Mouse (Mus musculus) stomach, embryonic 15.5 days (tissue): ENCODE data around the gene Sh2d1b1. TPM values are rescaled to one million over a fixed set of nuclear protein-coding genes. Genes with fewer than 3 reads are reported as not detected.

ENCODE experiments used
- ATAC-seq: fragments of 200-750 bp; cut with Nextera tagmentation; 2 replicates; pipeline ENCODE4 v1.8.0; 2017; ENCODE audit warnings: low read depth, moderate number of reproducible peaks, moderate TSS enrichment; ENCODE audit not compliant: insufficient read depth, low FRiP score
- H3K27ac ChIP-seq: fragments of 300-500 bp; sonication (generic); 2 replicates; pipeline ENCODE4 v1.5.1; 2015; ENCODE audit warnings: mild to moderate bottlenecking, inconsistent platforms
- H3K27me3 ChIP-seq: fragments of 300-500 bp; sonication (generic); replicated peaks from 2 replicates; pipeline ENCODE4 v1.6.1; 2015; ENCODE audit warnings: inconsistent platforms
- H3K36me3 ChIP-seq: fragments of 300-500 bp; sonication (generic); 2 replicates; pipeline ENCODE4 v1.6.1; 2015; ENCODE audit warnings: inconsistent platforms
- H3K4me1 ChIP-seq: fragments of 300-500 bp; sonication (generic); 2 replicates; pipeline ENCODE4 v1.6.1; 2015; ENCODE audit warnings: inconsistent platforms
- H3K4me2 ChIP-seq: fragments of 300-500 bp; sonication (generic); 2 replicates; pipeline ENCODE4 v1.6.1; 2015; ENCODE audit warnings: mild to moderate bottlenecking, inconsistent platforms
- H3K4me3 ChIP-seq: fragments of 300-500 bp; sonication (generic); replicated peaks from 2 replicates; pipeline ENCODE4 v1.5.1; 2015; ENCODE audit warnings: inconsistent platforms
- H3K9ac ChIP-seq: fragments of 300-500 bp; sonication (generic); 2 replicates; pipeline ENCODE4 v1.6.1; 2015; ENCODE audit warnings: inconsistent platforms
- H3K9me3 ChIP-seq: fragments of 300-500 bp; sonication (generic); 2 replicates; pipeline ENCODE4 v1.6.1; 2016; ENCODE audit warnings: inconsistent platforms
- WGBS: fragments of 180-500 bp; shearing (Covaris S2); methylation state at CpG from one replicate; pipeline ENCODE4 v1.1.7; 2015; 5-methylcytosine and 5-hydroxymethylcytosine counted together
- polyA plus RNA-seq: library from polyadenylated mRNA; unstranded; fragments of >200 nt; fragmentation: Nextera tagmentation; extraction: Ambion mirVana; gene quantifications from 2 replicates; pipeline ENCODE4 v1.2.1, GENCODE M21; 2015

Sh2d1b1 gene
- polyA plus RNA-seq, 1 experiment from 2014 or later: 0.50 TPM

DNA sequence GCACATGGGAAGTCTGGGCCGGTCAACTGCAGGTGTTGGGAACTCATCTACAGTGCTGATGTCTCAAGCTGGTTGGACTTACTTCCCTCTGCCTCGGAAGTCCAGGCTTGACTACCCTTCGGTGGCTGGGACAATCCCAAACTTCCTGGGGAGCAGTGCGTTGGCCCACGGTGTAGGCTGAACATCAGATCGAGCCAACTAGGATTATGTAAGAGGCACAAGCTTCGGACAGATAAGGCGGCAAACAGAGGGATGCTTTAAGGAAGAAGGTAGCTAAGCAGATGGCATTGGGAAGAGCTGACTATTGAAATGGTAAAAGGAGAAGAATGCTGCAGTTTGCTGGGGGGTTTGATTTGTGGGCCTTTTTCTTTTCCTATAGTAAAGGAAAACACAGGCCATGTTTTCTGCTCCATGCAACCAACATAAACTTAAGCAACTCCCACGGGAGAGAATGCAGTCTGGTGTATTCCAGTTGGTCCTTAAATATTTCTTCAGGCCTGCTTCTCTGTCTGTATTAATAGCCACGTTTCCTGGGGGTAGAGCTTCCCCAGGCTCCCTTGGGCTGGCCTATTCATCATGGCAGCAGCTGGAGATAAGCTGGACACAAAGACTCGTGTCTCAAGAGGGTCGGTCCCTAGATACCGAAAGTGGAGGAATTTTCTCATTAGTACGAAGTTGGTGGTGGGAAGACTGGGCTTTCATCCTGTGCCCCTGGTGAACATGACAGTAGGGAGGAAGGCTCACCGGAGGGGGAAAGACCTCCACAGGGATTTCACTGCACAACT, 17.9 kb downstream of the Sh2d1b1 start:
- no peaks in the 10 kb centered on the region for H3K4me1 ChIP-seq
- no peaks in the 10 kb centered on the region for H3K27me3 ChIP-seq
- no peak overlapping the region for H3K4me3 ChIP-seq
- no peak overlapping the region for H3K27ac ChIP-seq
- no peak overlapping the region for H3K4me2 ChIP-seq
- no peaks in the 10 kb centered on the region for H3K36me3 ChIP-seq
- H3K9me3 ChIP-seq: no peaks in the 10 kb centered on the region
- WGBS: 63% methylated on average over 15 of the region's 15 CpGs
- no peak for ATAC-seq
- H3K9ac ChIP-seq: no peak overlapping the region

GRCm38 (mm10) chr1:170299496-170299895, 22.4 kb downstream of the Sh2d1b1 start:
- ATAC-seq: no peak
- Histone ChIP-seq H3K27me3 (no peaks in the 10 kb centered on the region), H3K36me3 (no peaks in the 10 kb centered on the region), H3K27ac (no peak overlapping the region), H3K9ac (no peak overlapping the region), H3K4me1 (no peaks in the 10 kb centered on the region), H3K4me2 (no peak overlapping the region), H3K4me3 (no peak overlapping the region), H3K9me3 (no peaks in the 10 kb centered on the region)
- WGBS: 77% methylated on average over 4 of the region's 4 CpGs

DNA sequence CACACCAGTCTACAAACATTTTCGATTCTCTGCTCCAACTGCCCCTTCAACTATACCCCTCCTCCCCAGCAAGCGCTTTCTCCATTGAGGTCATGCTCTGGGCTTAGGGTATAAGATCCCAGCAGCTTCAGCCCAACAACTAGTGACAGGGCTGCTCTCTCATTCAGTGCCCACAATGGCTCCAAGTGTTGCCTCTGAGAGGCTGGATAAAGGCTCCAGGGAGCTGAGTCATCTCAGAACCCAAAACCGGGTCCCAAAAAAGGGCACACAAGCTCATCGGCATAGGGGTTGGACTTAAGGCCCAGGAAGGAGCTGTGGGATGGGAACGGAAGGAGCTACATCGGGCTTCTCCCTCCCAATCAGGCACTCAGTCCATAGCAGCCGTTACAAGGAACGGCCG, 24.6 kb downstream of the Sh2d1b1 start:
- Histone ChIP-seq H3K27ac (no peak overlapping the region), H3K27me3 (no peaks in the 10 kb centered on the region), H3K4me3 (no peak overlapping the region), H3K9ac (no peak overlapping the region), H3K4me1 (no peaks in the 10 kb centered on the region), H3K4me2 (no peak overlapping the region), H3K9me3 (no peaks in the 10 kb centered on the region), H3K36me3 (no peaks in the 10 kb centered on the region)
- no peak for ATAC-seq
- 89% methylated on average over 9 of the region's 9 CpGs for WGBS

DNA sequence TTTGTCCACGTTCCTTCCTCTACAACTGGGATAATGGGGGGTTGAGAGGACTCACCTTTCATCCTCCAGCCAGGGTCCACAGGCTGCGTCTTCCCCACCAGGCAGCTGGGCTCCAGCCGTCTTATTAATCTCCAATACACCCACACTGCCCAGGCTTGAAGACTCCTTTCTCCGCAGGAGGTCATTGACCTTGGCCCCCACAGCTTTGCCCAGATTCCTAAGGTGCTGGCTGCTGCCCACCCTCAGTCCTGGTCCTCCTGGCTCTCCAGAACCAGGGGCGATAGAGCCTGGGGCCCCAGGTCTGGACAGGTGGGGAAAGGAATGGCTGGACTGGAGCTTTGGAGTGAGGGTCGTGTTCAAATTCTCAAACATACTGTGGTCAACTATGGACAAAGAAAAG, 25.3 kb downstream of the Sh2d1b1 start:
- 84% methylated on average over 6 of the region's 6 CpGs for WGBS
- H3K9ac ChIP-seq: no peak overlapping the region
- H3K4me1 ChIP-seq: no peaks in the 10 kb centered on the region
- no peak overlapping the region for H3K27ac ChIP-seq
- no peaks in the 10 kb centered on the region for H3K9me3 ChIP-seq
- H3K27me3 ChIP-seq: no peaks in the 10 kb centered on the region
- H3K4me3 ChIP-seq: no peak overlapping the region
- H3K36me3 ChIP-seq: no peaks in the 10 kb centered on the region
- H3K4me2 ChIP-seq: no peak overlapping the region
- ATAC-seq: no peak

- ATAC-seq: no peak
- Histone ChIP-seq H3K27ac (no peak overlapping the region), H3K9me3 (no peaks in the 10 kb centered on the region), H3K4me1 (no peaks in the 10 kb centered on the region), H3K9ac (no peak overlapping the region), H3K4me2 (no peak overlapping the region), H3K36me3 (no peaks in the 10 kb centered on the region), H3K27me3 (no peaks in the 10 kb centered on the region), H3K4me3 (no peak overlapping the region)
- WGBS: 84% methylated on average over 6 of the region's 6 CpGs
These were observed 26.0 kb downstream of the Sh2d1b1 start for GRCm38 (mm10) chr1:170303103-170303502.

DNA sequence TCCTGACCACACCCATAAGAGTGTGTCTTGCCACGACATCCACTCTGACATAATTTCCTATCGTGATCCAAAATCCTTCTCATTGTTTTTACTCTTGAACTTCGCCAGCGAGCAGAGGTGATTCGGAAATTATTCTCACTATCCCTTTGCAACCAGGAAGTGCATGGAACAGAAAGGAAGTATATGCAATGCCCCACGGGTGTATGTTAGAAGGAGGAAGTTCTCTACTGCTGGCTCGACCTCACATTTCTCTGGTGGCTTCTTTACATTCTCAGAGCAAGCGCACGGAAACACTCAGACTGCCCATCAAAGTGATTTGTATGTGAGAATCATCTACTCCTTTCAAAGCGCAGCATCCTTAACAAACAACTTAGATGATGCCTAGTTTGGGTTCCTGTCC, 27.9 kb downstream of the Sh2d1b1 start:
- Histone ChIP-seq H3K4me3 (no peak overlapping the region), H3K27ac (no peak overlapping the region), H3K4me1 (no peaks in the 10 kb centered on the region), H3K27me3 (no peaks in the 10 kb centered on the region), H3K36me3 (no peaks in the 10 kb centered on the region), H3K9me3 (no peaks in the 10 kb centered on the region), H3K9ac (no peak overlapping the region), H3K4me2 (no peak overlapping the region)
- 77% methylated on average over 10 of the region's 10 CpGs for WGBS
- ATAC-seq: no peak

DNA sequence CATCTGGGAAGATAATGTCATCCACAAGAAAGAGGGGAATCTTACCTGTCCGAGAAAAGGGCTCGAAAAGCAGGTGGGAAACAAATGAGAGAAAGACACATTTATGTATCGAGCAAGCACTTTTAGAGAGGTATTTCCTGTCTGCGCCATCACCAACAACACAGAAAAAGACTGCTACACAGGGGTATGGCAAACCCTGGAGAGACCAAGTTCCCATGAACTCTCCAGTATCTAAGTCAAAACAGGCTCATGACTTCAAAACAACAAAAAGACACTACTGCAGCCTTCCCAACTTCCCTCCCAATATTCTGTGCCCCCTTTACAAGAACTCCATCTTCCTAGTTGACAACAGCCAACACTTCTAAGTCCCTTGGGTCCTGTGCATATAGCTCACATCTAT, 29.1 kb downstream of the Sh2d1b1 start, which contains the start of gene Gm7694:
TSS of gene Gm7694 (minus strand) at position 101 of the 400 bp plus-strand sequence.
- no peaks in the 10 kb centered on the region for H3K27me3 ChIP-seq
- no peak within 1 kb of the TSS for H3K27ac ChIP-seq
- H3K9ac ChIP-seq: no peak within 1 kb of the TSS
- no peaks in the 10 kb centered on the region for H3K4me1 ChIP-seq
- no peaks in the 10 kb centered on the region for H3K9me3 ChIP-seq
- no peak within 1 kb of the TSS for H3K4me2 ChIP-seq
- no peak within 1 kb of the TSS for H3K4me3 ChIP-seq
- no peak for ATAC-seq
- WGBS: 95% methylated on average over 4 of the region's 4 CpGs
- H3K36me3 ChIP-seq: no peaks in the 10 kb centered on the region

- no peak within 1 kb of the TSS for H3K4me3 ChIP-seq
- no peak within 1 kb of the TSS for H3K4me2 ChIP-seq
- WGBS: 83% methylated on average over 4 of the region's 4 CpGs
These were observed 31.4 kb downstream of the Sh2d1b1 start, which contains the start of gene Spata46 for GRCm38 (mm10) chr1:170308503-170308902. Spata46 (plus strand) TSS chr1:170308803.

GRCm38 (mm10) chr1:170311431-170311830, 34.3 kb downstream of the Sh2d1b1 start:
- Histone ChIP-seq H3K27me3 (no peaks in the 10 kb centered on the region), H3K27ac (no peak overlapping the region), H3K36me3 (no peaks in the 10 kb centered on the region), H3K4me1 (no peaks in the 10 kb centered on the region), H3K9me3 (no peaks in the 10 kb centered on the region), H3K4me2 (no peak overlapping the region), H3K4me3 (no peak overlapping the region), H3K9ac (no peak overlapping the region)
- WGBS: 77% methylated on average over 6 of the region's 6 CpGs
- ATAC-seq: no peak

More at GRCm38 (mm10) chr1:170308503-170308902, 31.4 kb downstream of the Sh2d1b1 start, which contains the start of gene Spata46:
- no peak within 1 kb of the TSS for H3K27ac ChIP-seq
- no peaks in the 10 kb centered on the region for H3K36me3 ChIP-seq
- no peak for ATAC-seq
- no peaks in the 10 kb centered on the region for H3K4me1 ChIP-seq
- H3K9ac ChIP-seq: no peak within 1 kb of the TSS
- H3K27me3 ChIP-seq: no peaks in the 10 kb centered on the region
- H3K9me3 ChIP-seq: no peaks in the 10 kb centered on the region

- H3K4me3 ChIP-seq: no peak overlapping the region
- no peak overlapping the region for H3K9ac ChIP-seq
- H3K27ac ChIP-seq: no peak overlapping the region
- H3K36me3 ChIP-seq: no peaks in the 10 kb centered on the region
- H3K27me3 ChIP-seq: no peaks in the 10 kb centered on the region
- H3K4me1 ChIP-seq: no peaks in the 10 kb centered on the region
- no peak overlapping the region for H3K4me2 ChIP-seq
- 89% methylated on average over 2 of the region's 2 CpGs for WGBS
- no peak for ATAC-seq
- no peaks in the 10 kb centered on the region for H3K9me3 ChIP-seq
These were observed 44.9 kb downstream of the Sh2d1b1 start for GRCm38 (mm10) chr1:170322046-170322445.

DNA sequence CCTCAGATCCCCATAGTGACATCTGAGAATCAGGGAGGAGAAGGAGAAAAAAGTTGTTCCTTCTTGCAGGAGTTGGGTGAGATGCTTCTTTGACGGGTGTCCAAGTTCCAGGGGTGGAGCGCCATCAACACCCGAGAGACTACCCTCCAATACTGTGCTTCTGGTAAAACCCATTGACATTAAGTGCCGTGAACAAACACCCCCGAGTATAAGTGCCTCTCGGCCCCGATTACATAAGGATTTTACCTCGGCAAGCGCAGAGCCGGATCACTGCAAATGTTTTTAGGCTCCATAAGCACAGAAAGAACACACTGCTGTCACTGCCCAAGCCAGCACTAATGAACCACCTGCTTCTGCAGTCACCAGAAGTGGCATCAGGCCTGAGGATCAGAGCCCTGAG, 45.9 kb downstream of the Sh2d1b1 start:
- WGBS: 88% methylated on average over 10 of the region's 10 CpGs
- no peak overlapping the region for H3K9ac ChIP-seq
- no peak overlapping the region for H3K27ac ChIP-seq
- no peaks in the 10 kb centered on the region for H3K4me1 ChIP-seq
- no peaks in the 10 kb centered on the region for H3K27me3 ChIP-seq
- H3K9me3 ChIP-seq: no peaks in the 10 kb centered on the region
- ATAC-seq: no peak
- H3K36me3 ChIP-seq: no peaks in the 10 kb centered on the region
- no peak overlapping the region for H3K4me2 ChIP-seq
- no peak overlapping the region for H3K4me3 ChIP-seq

DNA sequence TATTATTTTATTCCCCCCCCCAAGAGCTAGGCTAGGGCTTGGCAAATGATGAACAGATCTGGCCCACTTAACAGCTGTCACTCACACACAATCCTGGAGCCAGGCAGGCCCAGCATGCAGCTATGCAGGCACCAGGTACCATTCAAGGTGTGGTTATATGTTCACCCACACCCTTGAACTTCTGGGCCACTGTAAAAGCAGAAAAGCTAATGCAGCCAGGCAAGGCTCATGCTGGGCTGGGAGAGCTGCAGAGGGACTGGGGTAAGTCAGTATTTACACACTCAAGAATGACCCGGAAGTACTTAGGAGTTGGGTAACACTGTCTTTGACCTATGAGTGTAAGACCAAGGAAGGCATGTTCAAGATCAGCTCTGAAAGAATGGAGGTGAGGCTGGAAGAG, 47.2 kb downstream of the Sh2d1b1 start:
- no peak for ATAC-seq

More for the DNA sequence above, 47.2 kb downstream of the Sh2d1b1 start:
- Histone ChIP-seq H3K9ac (no peak overlapping the region), H3K27me3 (no peaks in the 10 kb centered on the region), H3K4me2 (no peak overlapping the region), H3K27ac (no peak overlapping the region), H3K4me1 (no peaks in the 10 kb centered on the region), H3K9me3 (no peaks in the 10 kb centered on the region), H3K36me3 (no peaks in the 10 kb centered on the region), H3K4me3 (no peak overlapping the region)
- WGBS: 76% methylated on average over 1 of the region's 1 CpGs
